Mouse (Mus musculus) MEL-GATA-1-ER (cell line): ENCODE results near the gene Ccng1.
"Not testable (repeated sequence)": the region's sequence is repeated elsewhere in the genome, so short reads cannot be mapped to it uniquely, and the experiment has no call there.

ENCODE experiments used
- DNase-seq: peaks from one replicate; pipeline ENCODE4 v3.0.0-alpha.2; 2012; ENCODE audit warnings: low read depth; ENCODE audit errors: extremely low read depth

The Ccng1 gene

DNA sequence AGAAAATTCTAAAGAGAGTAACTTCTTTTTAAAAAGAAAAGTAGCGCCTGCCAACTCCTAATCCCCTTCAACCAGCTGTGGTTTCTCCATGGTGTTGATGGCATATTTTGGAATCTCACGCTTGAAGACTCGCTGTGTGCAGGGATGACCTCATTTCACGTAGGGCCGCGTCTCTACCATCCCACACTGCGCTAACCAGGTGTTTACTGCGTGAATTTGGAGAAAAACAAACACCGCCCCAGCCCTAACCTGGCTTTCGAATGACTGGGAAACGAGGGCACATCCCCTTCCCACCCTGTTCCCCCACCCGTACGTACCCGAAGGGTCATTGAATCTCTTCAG is 22.1 kb downstream of the Ccng1 start:
- DNase-seq, result no peak

DNA sequence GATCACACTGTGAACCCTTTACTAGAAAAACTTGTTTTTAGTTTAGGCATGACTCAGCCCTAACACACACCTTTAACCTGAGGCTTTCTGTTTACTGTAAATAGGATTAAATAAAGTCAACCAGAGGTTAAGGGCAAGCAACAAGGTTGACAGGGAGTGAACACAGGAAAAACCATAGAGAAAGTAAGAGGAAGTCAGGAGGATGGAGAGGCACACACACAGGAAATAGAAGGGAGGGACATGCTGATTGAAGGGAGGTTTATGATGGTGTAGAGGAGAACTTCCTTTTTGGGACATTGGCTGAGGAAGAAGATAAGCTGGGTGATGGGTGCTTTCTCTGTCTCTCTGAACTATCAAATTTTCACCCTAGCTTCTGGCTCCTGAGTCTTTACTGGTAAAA is 36.8 kb downstream of the Ccng1 start:
- no peak for DNase-seq

DNA sequence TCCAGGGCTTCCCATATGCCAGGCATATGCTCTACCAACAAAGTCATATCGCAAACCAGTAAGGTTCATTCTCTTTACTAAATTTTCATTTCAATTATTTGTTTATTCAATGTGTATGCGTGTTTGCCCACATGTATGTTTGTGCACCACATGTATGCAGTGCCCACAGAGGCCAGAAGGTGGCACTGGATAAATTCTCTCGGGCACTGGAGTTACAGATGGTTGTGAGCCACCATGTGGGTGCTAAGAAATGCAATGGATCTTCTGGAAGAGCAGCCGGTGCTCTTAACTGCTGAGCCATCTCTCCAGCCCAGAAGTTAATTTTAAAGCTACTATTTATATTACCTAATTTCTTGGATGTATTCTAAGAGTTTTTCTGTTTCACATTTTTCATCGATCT is 39.6 kb downstream of the Ccng1 start:
- DNase-seq, result no peak

GRCm38 (mm10) chr11:40713858-40714257 is 41.3 kb downstream of the Ccng1 start:
- DNase-seq, result no peak

DNA sequence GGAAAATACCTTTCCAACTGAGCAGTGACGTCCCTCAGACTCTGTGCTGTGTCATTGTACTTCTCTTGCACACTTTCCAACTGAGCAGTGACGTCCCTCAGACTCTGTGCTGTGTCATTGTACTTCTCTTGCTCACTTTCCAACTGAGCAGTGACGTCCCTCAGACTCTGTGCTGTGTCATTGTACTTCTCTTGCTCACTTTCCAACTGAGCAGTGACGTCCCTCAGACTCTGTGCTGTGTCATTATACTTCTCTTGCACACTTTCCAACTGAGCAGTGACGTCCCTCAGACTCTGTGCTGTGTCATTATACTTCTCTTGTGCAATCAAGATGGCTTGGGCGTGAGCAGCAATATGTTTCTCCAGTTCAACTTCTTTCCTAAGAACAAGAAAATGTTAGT is 45.2 kb downstream of the Ccng1 start:
- DNase-seq, result not testable (repeated sequence)
